Mouse (Mus musculus): ENCODE measurements around the gene Atp6v0e. TPM values are rescaled to one million over a fixed set of nuclear protein-coding genes. Genes with fewer than 3 reads are reported as not detected.

Atp6v0e gene
- polyA plus RNA-seq, 1 experiment from 2014 or later: 255 TPM

DNA sequence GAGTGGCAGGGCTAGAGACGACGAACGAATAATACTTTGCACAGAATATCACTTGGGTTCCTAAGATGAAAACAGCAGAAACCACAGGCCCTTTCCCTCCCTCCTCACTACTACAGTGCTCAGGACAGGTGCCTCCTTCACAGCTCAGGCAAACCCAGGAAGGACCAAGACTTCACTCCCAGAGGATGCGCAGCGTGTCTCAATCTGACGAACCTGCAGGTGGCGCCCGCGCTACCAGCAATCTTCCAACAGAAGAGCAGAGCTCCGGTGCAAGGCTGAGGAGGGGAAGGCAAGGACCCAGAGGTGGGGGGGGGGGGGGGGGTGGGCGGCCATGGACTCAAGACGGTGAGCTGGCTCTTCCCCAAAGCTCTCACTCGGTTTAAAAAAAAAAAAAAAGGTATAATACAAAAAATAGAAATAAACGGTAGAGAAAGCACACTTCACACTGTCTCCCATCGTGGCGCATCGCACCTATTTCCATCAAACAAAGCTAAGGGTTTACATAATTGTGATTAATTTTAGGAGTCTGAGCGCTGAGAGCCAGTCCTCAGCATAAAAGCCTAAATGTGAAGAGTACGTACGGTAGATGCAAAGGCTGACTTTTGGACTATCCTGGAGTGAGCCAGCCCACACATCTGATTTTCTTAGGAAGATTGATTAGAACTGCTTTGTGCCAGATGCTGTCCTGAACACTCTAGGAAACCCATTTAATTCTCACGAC, 2.7 kb upstream of the Atp6v0e start:
- 0 out of 2 replicates have a peak, but pooled peaks have one; percentile 17 for ATAC-seq (ENCODE audit: insufficient number of reproducible peaks, low FRiP score, low TSS enrichment, low read depth)

DNA sequence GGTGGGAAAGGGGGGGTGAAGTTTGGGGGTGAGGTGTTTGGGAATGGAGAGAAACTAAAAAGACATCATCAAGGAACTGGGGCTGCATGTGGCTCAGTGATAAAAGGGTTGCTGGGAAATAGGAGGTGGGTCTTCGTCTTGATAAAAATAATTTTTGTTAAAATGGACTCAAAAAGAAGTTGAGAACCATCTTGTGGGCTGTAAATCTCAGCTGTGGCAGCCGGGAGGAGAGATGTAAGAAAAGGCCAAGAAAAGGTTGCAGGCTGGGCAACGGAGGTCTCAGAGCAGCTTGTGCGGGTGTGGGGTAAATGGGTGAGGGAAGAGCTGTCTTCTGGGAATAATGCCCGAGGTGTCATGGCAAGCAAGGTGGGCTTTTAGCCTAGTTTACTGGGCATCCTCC, 827 bp upstream of the Atp6v0e start:
- H3K9ac ChIP-seq: no peak overlapping the region
- no peaks in the 10 kb centered on the region for H3K27me3 ChIP-seq
- H3K27ac ChIP-seq (replicated peaks): no peak overlapping the region
- WGBS: 86% methylated on average over 5 of the region's 5 CpGs
- ATAC-seq (ENCODE audit: insufficient number of reproducible peaks, low FRiP score, low TSS enrichment, low read depth): no peak
- H3K4me2 ChIP-seq (replicated peaks): no peak overlapping the region
- no peak overlapping the region for H3K4me3 ChIP-seq (replicated peaks)
- H3K4me1 ChIP-seq: peaks cover 13% of the 10 kb centered on the region
- H3K9me3 ChIP-seq (replicated peaks): no peaks in the 10 kb centered on the region
- H3K36me3 ChIP-seq: 0 out of 2 replicates have a peak, but pooled peaks cover 2% of the 10 kb centered on the region

More for the DNA sequence above, 2.7 kb upstream of the Atp6v0e start:
- Histone ChIP-seq H3K27ac (replicated peaks) (no peak overlapping the region), H3K9me3 (replicated peaks) (no peaks in the 10 kb centered on the region), H3K4me1 (peaks cover 13% of the 10 kb centered on the region), H3K9ac (no peak overlapping the region), H3K4me3 (replicated peaks) (no peak overlapping the region), H3K36me3 (peaks cover 16% of the 10 kb centered on the region), H3K27me3 (no peaks in the 10 kb centered on the region), H3K4me2 (replicated peaks) (no peak overlapping the region)
- 28% methylated on average over 20 of the region's 21 CpGs for WGBS

DNA sequence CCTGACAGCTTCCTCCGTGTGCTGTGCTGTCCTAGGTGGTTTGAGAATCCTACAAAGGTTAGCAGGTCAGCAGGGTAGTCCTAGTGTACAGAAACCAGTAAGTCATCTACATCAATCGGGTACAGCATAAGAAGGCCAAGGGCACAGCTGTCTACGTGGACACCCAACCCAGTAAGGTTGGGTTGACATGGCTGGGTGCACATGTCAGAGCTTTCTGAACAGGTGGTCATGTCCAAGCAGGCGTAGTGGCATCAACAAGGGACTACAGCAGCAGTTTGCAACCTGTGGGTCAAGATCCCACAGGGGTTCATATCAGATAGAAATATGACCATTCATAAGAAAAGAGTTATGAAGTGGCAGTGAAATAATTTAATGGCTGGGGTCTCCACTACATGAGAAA, 2.6 kb downstream of the Atp6v0e start:
- no peak overlapping the region for H3K9ac ChIP-seq
- ATAC-seq (ENCODE audit: insufficient number of reproducible peaks, low FRiP score, low TSS enrichment, low read depth): no peak
- H3K36me3 ChIP-seq: no peaks in the 10 kb centered on the region
- H3K4me1 ChIP-seq: peaks cover 13% of the 10 kb centered on the region
- WGBS: 77% methylated on average over 4 of the region's 4 CpGs
- no peaks in the 10 kb centered on the region for H3K27me3 ChIP-seq
- H3K4me3 ChIP-seq (replicated peaks): no peak overlapping the region
- H3K4me2 ChIP-seq (replicated peaks): no peak overlapping the region
- H3K9me3 ChIP-seq (replicated peaks): no peaks in the 10 kb centered on the region
- H3K27ac ChIP-seq (replicated peaks): no peak overlapping the region

DNA sequence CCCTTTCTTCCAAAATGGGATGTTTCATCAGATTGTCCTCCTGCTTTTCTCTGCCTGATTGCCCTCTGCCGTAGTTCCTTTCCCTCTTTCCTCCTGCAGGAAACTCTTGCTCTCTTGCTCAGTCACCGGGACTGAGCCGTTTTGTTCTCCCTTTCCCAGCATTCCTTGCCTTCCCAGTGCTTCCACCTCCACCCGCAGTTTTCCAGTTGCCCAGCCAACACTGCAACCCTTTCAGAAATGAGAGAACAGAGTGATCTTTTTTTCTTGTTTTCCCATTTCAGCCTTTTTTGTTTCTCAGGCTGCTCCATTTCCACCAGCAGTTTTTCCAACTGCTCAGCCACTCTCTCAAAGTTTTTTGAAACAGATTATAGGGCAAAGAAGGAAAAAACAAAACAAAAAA, 8.2 kb downstream of the Atp6v0e start:
- Histone ChIP-seq H3K4me3 (replicated peaks) (no peak overlapping the region), H3K4me1 (peaks cover 3% of the 10 kb centered on the region; the same call in 1 of the 2 replicates), H3K4me2 (replicated peaks) (no peak overlapping the region), H3K9ac (no peak overlapping the region), H3K9me3 (replicated peaks) (no peaks in the 10 kb centered on the region), H3K27ac (replicated peaks) (no peak overlapping the region), H3K27me3 (no peaks in the 10 kb centered on the region), H3K36me3 (no peaks in the 10 kb centered on the region)
- no peak for ATAC-seq (ENCODE audit: insufficient number of reproducible peaks, low FRiP score, low TSS enrichment, low read depth)
- 51% methylated on average over 4 of the region's 4 CpGs for WGBS

DNA sequence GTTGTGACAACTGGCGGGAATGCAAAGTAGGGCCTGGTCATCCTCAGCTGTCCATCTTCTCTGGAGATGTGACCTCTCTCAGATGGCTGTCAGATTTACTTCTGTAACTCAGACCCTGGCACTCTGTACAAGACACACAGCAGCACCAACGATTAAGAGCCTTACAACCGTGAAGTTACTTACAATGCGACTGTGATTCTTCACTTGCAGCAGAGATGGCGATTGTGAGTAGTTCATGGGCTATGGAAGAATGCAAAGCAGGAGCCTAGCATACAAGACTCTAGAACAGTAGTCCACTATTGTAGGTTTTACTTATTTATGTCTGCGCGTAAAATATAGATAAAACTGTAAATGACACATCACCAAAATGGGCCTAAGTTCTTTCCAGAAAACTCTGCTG, 12.8 kb downstream of the Atp6v0e start:
- 23% methylated on average over 7 of the region's 7 CpGs for WGBS
- peak overlapping the region; percentile 94 for H3K27ac ChIP-seq (replicated peaks)
- H3K4me3 ChIP-seq (replicated peaks): peak overlapping the region; percentile 94
- H3K9ac ChIP-seq: no peak overlapping the region
- H3K36me3 ChIP-seq: no peaks in the 10 kb centered on the region; the same call in 1 of the 2 replicates
- no peaks in the 10 kb centered on the region for H3K9me3 ChIP-seq (replicated peaks)
- no peaks in the 10 kb centered on the region for H3K27me3 ChIP-seq
- H3K4me1 ChIP-seq: peaks cover 26% of the 10 kb centered on the region
- H3K4me2 ChIP-seq (replicated peaks): peak overlapping the region; percentile 65
- ATAC-seq (ENCODE audit: insufficient number of reproducible peaks, low FRiP score, low TSS enrichment, low read depth): no peak

DNA sequence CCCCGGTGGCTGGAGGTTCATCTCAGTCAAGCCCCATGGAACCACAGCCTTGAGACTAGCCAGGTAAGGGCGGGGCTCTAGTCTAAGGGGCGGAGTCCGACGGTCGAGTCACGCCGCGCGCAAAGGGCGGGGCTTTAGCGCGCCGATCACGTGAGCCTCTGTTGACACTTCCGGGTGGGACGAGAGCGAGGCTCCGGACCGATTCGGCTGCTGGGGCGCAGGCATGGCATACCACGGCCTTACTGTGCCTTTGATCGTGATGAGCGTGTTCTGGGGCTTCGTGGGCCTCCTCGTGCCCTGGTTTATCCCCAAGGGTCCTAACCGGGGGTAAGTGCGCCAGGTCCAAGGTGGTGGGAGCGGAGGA, 13.2 kb downstream of the Atp6v0e start:
- Histone ChIP-seq H3K9ac (peak overlapping the region; percentile 85), H3K27me3 (no peaks in the 10 kb centered on the region), H3K27ac (replicated peaks) (peak overlapping the region; percentile 94), H3K4me3 (replicated peaks) (peak overlapping the region; percentile 94), H3K4me1 (peaks cover 26% of the 10 kb centered on the region), H3K36me3 (no peaks in the 10 kb centered on the region; the same call in 1 of the 2 replicates), H3K4me2 (replicated peaks) (peak overlapping the region; percentile 65), H3K9me3 (replicated peaks) (no peaks in the 10 kb centered on the region)
- under 1% methylated on average over 30 of the region's 30 CpGs for WGBS
- ATAC-seq (ENCODE audit: insufficient number of reproducible peaks, low FRiP score, low TSS enrichment, low read depth): peak; percentile 94

DNA sequence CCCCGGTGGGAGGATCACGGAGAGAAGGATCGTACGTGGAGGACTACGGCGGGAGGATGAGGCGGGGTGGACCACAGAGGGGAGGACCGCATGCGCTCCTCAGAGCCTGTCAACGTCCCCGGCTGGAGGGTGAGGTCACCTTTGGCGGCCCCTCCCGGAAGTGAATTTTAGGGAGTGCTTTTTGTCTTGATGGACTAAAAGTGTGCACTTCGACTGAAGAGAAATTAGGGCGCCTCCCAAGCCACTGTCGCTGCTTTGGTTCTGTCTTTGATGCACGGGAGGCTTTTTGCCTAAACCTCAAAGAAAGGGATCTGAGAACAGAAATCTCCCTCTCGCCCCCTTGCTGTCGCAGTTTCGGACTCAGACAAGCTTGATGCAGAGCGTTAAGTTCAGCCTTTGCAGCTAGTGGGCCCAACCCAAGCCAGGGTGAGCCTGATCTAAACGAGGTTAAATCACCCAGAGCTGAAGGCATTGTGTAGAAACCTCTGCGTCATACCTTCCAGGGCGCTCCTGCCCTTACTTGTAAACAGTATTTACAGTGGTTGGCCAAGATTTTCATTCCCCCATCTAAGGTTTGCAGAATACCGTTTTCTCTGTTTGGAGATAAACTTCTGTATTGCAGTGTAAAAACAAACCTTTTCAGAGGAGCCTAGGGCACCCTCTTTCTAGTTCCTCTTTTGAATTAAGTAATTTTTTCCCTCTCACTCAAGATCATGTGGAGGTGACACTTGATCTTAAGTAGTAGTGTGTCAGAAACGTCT, 13.8 kb downstream of the Atp6v0e start:
- Histone ChIP-seq H3K4me2 (replicated peaks) (peak overlapping the region; percentile 65), H3K27me3 (no peaks in the 10 kb centered on the region), H3K4me1 (peaks cover 26% of the 10 kb centered on the region), H3K9me3 (replicated peaks) (no peaks in the 10 kb centered on the region), H3K4me3 (replicated peaks) (peak overlapping the region; percentile 94), H3K9ac (peak overlapping the region; percentile 85), H3K36me3 (no peaks in the 10 kb centered on the region; the same call in 1 of the 2 replicates), H3K27ac (replicated peaks) (peak overlapping the region; percentile 94)
- ATAC-seq (ENCODE audit: insufficient number of reproducible peaks, low FRiP score, low TSS enrichment, low read depth): peak; percentile 89
- WGBS: 2% methylated on average over 26 of the region's 26 CpGs

DNA sequence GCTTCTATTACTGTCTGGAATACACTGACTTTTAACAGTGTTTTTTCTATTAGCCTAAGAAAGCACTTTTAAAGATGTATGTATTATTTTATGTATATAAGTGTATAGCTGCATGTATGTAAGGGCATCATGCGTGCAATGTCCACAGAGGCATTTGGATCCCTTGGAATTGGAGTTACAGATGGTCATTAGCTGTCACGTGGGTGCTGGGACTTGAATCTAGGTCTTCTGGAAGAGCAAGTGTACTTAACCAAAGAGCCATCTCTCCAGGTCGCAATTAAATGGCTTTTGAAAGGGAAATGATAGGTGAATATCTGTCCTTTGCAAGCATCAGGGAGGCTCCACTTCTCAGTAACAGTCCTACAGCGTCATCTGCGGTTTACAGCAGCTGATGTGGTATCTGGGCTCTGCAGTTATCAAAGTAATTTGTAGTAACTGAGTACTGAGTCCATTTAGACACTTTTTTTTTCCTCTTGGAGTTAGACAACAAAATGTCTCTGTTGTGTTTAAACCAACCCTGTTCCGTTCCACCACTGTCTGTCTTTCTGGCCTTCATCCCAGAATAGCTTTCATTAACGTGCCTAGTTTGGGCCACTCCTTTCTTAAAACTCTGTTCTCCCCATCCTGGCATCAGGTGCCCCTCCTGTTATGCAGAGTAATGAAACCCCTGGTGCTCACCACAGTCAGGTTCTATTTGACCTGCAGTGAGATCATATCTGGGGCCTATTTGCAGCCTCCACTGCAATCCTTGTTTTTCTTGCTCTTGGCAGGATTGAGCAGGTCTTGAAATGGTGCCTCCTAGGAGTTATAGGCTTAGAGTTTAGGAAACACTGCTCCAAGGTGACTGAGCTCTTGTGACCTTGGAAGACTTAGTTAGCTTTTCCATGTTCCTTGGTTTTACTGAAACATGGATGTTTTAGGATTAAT, 14.9 kb downstream of the Atp6v0e start:
- no peaks in the 10 kb centered on the region for H3K27me3 ChIP-seq
- no peaks in the 10 kb centered on the region for H3K9me3 ChIP-seq (replicated peaks)
- H3K4me2 ChIP-seq (replicated peaks): peak overlapping the region; percentile 65
- H3K4me1 ChIP-seq: peaks cover 26% of the 10 kb centered on the region
- H3K27ac ChIP-seq (replicated peaks): no peak overlapping the region; the same call in none of the 2 replicates
- WGBS: 72% methylated on average over 7 of the region's 7 CpGs
- H3K36me3 ChIP-seq: no peaks in the 10 kb centered on the region; the same call in 1 of the 2 replicates
- no peak overlapping the region for H3K9ac ChIP-seq
- peak overlapping the region; percentile 94 for H3K4me3 ChIP-seq (replicated peaks)
- no peak for ATAC-seq (ENCODE audit: insufficient number of reproducible peaks, low FRiP score, low TSS enrichment, low read depth)

DNA sequence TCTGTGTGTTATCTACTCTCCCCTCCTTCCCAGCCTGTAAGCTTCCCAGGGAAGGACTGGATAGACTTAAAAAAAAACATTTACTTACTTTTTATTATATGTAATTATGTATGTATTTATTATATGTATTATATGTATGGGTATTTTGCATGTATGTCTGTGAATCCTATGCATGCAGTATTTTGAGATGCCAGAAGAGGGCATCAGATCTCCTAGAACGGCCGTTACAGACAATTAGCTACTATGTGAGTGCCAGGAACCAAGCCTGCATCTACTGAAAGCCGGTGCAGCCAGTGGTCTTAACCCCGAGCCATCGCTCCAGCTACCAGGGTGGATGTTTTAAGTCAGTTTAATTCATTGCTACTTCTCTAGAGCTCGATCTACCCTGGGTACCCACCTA, 18.2 kb downstream of the Atp6v0e start:
- no peak overlapping the region for H3K4me2 ChIP-seq (replicated peaks)
- 90% methylated on average over 6 of the region's 6 CpGs for WGBS
- peaks cover 19% of the 10 kb centered on the region for H3K36me3 ChIP-seq
- peaks cover 23% of the 10 kb centered on the region for H3K4me1 ChIP-seq
- H3K9me3 ChIP-seq (replicated peaks): no peaks in the 10 kb centered on the region
- no peak overlapping the region for H3K9ac ChIP-seq
- ATAC-seq (ENCODE audit: insufficient number of reproducible peaks, low FRiP score, low TSS enrichment, low read depth): no peak
- H3K27ac ChIP-seq (replicated peaks): no peak overlapping the region
- no peaks in the 10 kb centered on the region for H3K27me3 ChIP-seq
- H3K4me3 ChIP-seq (replicated peaks): no peak overlapping the region

DNA sequence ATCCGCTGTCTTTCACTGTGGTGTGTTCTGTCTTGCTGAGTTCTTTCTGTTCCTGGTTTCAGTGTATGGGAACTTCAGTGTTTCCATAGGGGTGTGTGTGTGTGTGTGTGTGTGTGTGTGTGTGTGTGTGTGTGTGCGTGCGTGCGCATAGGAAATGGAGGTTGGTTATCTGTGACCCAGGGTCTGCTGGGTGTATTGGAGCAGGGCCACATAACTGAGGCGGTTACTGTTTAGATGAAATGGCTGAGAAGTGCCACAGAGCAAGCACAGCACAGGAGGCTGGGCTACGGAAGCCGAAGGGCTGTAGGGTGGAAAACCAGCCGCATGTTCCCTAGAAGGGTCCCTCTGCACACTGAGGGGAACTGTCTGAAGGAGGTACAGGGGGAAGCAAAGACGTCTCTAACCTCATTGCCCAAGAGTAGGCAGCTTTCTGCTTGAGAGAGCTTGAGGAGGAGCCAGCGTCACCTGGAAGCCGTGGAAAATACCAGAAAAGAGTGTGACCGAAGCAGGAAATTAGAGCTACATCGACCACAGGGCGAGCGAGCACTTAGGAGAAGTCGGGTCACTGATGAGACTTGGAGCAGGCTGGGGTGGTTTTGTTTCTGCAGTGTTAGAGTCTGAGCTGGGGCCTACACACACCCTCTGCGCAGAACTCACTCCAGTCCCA, 23.4 kb downstream of the Atp6v0e start:
- H3K27me3 ChIP-seq: no peaks in the 10 kb centered on the region
- no peak for ATAC-seq (ENCODE audit: insufficient number of reproducible peaks, low FRiP score, low TSS enrichment, low read depth)
- WGBS: 85% methylated on average over 17 of the region's 17 CpGs
- H3K4me3 ChIP-seq (replicated peaks): no peak overlapping the region
- H3K9ac ChIP-seq: no peak overlapping the region
- H3K4me1 ChIP-seq: peaks cover 42% of the 10 kb centered on the region
- no peak overlapping the region for H3K4me2 ChIP-seq (replicated peaks)
- H3K9me3 ChIP-seq (replicated peaks): no peaks in the 10 kb centered on the region
- peaks cover 19% of the 10 kb centered on the region; the same call in 1 of the 2 replicates for H3K36me3 ChIP-seq
- H3K27ac ChIP-seq (replicated peaks): no peak overlapping the region

All from embryonic facial prominence, embryonic 15.5 days (tissue).